Mouse (Mus musculus) liver, adult 2 months (tissue): ENCODE results near the gene Adgrl3.

Source experiments
- CTCF ChIP-seq: fragments of 200-500 bp; IDR thresholded peaks from 2 replicates; pipeline ENCODE4 v1.5.1; 2011; ENCODE audit warnings: low read depth, low read length, control low read depth
- POLR2A ChIP-seq: fragments of 200-500 bp; IDR thresholded peaks from 2 replicates; pipeline ENCODE4 v1.6.1; 2011; ENCODE audit warnings: low read length, control low read depth; ENCODE audit not compliant: insufficient read depth; ENCODE audit errors: extremely low read depth

DNA sequence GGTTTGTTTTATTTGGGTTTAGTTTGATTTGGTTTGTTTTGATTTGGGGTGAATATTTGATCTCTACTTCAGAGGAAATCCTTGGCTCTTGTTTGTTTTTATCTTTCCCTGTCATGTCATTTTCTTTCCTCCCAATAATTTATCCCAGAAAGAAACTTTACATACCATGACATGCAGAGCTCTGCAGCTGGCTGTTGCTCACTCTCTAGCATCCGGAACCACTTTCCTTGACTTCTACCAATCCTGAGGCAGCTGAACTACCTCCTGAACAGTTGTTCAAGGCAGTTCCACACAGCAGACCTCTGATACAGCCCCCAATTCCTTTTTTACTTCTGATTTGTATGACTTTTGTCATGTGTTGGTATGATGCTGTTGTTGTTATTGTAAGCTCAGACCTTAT lies 307.5 kb downstream of the Adgrl3 start:
- no peak for TF ChIP-seq CTCF
- no peak for TF ChIP-seq POLR2A
